Mouse (Mus musculus) heart, postnatal 36 days (tissue): Measurements from ENCODE around the gene Zfp526. TPM values are rescaled to one million over a fixed set of nuclear protein-coding genes. Genes with fewer than 3 reads are reported as not detected.
A peak's percentile ranks its signal among the peaks of the same experiment; 100 is the strongest.

ENCODE experiments used
- DNase-seq, 2 experiments: peaks; one replicate each; pipeline ENCODE4 v3.0.0; 2021 to 2022
- intact Hi-C: fragments of 180-260 bp; cut with DNase I; formaldehyde crosslinking; loops from one replicate; pipeline ENCODE4 v1.15.1; 2025
- total RNA-seq, 2 experiments: library from RNA; stranded (reverse); gene quantifications; 2 replicates each; pipeline ENCODE4 v1.2.3; 2021

Zfp526 gene
- total RNA-seq, 2 experiments from 2014 or later = 8.9 to 10.0 TPM

DNA sequence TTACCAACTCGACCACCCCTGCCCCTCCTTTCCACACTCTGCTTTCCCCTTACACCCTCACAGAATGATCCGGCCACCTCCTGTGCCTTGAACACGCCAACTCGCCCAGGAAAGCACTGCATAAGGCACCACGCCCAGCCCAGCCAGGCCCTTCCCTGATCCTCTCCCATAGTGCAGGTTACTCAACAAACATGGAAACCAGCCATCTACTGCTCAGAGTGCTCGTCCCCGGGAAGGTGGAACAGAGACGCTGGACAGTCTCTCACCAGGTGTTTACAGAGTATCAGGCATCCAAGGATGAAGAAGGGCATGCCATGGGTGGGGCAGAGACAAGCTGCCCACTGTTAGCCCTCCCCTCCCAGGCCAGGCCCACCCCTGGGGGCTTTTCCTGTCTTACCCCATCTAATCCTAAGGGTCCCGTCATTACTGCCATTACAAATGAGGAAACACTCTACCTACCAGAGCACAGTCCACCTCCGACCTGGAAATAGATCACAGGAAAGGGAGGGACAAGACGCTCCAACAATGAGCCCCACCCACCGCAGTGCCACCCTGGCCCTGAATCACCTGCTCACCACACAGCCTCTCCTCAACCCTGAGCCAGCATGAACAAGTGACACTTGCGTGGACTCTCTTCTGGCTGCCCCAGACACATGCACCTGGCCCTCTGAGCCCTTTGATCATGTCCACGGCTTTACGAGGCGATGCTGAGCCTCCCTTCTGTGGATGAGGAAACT lies 15.0 kb upstream of the Zfp526 start:
- DNase-seq = peak in 1 of 2 experiments; percentile 33
- intact Hi-C loops = no loop called here

DNA sequence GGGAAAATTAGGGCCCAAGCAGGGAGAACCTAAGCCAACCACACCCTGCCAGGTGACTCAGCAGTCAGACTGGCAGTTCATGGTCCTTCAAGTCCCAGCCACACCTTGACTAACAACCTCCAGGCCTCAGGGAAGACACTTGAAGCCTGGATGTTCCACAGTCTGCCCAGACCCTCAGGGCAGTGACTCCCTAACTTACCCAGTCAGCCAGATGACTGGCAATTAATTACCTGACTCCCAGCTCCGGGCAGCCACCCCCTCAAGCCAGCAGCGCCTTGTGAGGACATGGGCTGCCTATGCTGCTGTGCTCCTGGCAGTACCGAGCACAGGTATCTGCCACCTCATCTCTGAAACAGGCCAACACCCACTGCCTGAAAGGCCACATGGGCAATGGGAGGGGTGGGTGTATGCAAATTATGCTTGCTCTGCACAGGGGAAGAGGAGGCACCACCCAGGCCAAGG lies 12.0 kb upstream of the Zfp526 start:
- intact Hi-C loops = no loop called here
- DNase-seq = no peak

DNA sequence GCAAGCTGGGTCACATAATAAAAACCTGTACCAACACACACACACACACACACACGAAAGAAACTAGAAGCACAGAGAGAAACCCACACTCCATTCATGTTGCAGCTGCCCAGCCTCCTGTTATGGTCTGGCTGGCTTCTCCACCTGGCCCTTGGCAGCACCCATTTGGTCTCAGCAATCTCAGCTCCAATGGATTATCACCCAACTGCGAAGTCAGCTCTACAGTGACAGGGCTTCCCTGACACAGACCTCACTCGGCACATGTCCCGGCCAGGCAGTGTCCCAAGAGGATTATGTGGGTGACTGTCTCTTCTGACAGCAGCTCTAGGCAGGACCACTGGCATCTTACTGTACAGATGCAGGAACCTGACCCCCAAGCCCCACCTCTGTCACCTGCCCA lies 10.7 kb upstream of the Zfp526 start:
- intact Hi-C loops = no loop called here
- no peak for DNase-seq

DNA sequence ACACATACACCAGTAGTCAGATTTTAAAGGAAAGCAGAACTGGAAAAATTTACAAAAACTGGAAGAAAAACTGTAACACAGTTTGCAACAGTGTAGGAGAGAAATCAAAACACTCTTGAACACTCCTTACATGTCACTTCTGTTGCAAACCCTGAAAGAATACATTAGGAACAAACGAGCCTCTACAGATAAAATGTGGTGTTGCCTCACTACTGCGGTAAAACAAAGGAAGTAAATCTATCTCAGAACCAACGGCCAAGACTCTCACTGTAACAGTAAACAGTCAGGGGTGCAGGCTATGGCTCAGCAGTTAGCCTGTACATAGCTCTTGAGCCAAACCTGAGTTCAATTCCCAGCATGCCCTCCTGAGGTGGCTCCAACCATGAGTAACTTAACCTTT lies 8.1 kb upstream of the Zfp526 start:
- intact Hi-C loops = no loop called here
- DNase-seq = no peak

DNA sequence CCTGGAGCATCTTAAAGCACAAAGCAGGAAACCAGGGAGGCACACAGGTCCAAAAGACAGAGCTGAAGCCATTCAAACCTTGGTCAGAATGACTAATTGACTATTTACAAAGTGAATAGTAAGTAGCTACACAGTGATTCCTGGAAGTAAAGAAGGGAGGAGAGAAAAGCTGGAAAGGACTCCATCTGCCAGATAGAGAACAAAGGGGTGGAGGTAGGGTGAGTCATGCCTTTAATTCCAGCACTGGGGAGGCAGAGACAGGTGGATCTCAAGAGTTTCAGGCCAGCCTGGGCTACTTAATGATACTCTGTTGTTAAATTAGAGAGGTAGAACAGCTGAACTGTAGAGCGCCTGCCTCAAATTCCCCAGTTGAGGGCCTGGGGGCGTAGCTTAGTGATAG lies 7.1 kb upstream of the Zfp526 start:
- intact Hi-C loops = no loop called here

DNA sequence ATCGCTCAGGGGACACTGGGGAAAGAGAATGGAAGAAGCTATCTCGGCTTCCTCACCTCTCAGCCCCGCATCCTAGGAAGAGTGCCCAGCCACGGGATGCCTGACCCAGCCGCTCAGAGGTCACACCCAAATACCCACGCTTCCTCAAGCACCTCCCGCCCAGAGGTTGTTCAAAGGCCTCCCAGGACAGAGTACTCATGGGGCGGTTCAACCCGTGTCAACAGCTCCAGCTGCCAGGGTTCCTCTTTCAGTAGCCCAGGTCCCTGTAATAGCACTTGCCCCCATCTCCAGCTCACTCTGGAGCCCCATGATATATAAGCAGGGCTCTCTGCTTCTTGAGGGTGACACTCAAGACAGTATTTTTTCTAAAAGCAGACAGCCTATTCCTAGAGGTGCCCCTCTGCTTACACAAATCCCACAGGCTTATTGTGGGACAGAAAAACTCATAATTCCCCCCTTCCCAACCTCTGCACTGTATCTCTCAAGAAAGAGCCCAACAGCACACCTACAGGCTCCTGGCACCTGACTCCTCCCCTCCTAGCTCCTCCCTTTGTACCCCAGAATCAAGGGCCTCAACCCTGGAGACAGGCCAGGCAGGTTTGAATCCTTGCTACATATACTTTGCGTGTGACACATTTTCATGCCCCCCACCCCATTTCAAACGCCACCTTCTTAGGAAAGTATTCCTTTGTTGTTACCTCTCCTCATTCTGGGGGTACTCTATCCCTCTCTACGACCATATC lies 3.4 kb upstream of the Zfp526 start:
- DNase-seq = no peak
- intact Hi-C loops = no loop called here

More for the DNA sequence above, 7.1 kb upstream of the Zfp526 start:
- DNase-seq = no peak

DNA sequence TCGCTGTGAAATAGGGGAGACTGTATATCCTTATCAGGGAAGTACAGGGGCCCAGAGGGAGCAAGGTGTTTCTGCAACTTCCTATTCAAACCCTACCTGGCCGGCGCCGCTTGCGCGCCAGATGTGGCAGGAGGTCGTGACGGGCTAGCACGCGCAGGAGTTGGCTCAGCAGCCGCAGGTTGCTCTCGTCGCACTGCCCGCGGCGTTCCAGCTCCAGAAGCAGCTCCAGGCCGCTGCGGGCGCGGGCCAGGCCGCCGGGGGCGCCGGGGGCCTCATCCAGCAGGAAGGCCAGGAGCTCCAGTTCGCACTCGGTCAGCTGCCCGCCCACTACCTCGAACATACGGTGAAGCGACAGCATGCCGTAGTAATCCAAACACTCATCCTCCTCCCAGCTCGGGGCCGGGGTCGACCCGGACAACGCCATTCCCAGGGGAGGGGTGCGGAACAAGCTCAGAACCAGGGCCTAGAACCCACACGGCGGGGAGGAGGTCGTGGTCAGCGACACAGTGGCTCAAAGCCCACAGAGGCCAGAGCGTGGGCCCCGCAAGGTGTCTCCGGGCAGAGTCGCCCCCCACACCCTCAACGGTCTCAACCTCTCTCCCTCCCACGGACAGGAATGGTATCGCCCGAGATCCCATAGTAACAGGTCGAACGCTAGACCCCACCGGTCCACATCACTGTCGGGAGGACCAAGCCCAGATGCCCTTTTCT lies 2.4 kb upstream of the Zfp526 start:
- intact Hi-C loops = no loop called here
- peak in 1 of 2 experiments; percentile 55 for DNase-seq

DNA sequence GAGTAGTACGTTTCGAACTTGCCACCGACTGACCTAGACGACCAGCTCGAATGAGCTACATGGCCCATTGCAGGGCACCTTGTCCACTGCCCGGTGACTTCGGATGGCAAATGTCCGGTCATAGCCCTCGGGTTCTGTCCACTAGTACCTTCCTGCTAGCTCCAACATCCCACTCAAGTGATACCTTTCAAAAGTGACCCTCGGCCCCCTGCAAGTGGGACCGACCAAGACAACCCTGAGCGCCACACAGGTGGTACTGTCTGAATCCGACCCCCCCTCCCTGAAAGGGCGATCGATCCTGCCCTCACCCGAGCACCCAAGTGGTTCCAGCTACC lies 1.8 kb upstream of the Zfp526 start:
- intact Hi-C loops = no loop called here
- no peak for DNase-seq

DNA sequence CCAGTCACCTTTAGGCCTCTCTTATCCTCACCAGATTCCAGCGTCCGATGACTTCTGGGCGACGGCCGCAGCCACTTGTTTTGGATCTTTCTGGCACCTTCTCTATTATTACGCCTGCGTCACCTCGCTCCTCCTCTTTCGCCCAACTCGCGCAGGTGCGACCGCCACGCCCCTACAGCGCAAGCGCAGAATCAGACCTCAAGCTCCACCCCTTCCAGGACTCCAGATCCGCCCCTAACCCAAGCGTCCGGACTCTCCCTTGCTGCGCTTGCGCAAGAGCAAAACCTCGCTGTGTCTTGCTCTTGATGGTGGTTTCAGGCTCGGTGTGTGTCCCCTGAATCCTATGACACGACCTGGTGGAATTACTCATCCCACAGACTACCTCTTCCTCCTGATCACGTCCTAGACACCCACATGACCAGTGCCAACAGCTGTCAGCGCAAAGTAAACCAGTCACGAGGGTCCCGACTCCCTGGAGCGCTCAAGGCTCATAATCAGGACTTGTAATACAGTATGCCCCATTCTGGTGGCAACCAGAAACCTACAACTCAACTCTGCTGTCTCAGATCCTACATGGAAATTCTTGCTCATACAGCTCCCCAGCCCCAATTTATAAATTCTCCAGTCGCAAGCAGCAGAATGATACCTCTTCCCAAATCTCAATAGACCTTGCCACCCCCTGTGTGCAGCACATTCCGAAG lies 1.3 kb upstream of the Zfp526 start:
- DNase-seq = peak; percentile 95
- intact Hi-C loops = no loop called here

DNA sequence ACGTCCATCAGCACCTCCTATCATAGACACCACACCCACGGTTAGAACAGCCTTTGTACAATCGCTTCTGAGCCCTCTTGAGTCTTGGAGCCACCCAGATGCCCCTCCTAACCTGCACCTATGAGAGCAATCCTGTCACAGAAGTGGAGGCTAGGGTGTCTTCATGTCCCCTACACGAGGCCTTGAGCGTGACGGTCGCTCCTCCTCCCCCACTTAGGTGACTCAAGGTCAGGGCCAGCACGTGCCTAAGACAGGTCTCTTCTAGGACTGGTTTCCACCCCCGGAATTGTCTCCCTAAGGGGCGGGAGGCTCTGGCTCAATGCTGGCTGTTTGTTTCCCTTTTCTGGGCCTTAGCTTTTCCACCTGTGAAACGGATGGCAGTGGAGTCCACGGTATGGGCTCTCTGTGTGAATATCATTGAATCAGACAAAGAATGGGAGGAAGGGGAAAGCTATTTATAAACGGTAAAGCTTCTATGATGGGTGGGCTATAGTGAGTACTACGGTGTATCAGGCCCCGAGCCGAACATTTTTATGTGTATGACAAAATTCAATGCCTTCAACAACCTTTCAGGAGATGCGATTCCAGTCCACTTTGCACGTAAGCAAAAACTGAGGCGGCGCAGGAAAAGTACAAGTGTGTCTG lies 646 bp upstream of the Zfp526 start, which contains the start of gene Dedd2:
Gene Dedd2, minus strand, starts transcription at position 159 of the 645 bp plus-strand sequence.
- intact Hi-C loops = no loop called here

DNA sequence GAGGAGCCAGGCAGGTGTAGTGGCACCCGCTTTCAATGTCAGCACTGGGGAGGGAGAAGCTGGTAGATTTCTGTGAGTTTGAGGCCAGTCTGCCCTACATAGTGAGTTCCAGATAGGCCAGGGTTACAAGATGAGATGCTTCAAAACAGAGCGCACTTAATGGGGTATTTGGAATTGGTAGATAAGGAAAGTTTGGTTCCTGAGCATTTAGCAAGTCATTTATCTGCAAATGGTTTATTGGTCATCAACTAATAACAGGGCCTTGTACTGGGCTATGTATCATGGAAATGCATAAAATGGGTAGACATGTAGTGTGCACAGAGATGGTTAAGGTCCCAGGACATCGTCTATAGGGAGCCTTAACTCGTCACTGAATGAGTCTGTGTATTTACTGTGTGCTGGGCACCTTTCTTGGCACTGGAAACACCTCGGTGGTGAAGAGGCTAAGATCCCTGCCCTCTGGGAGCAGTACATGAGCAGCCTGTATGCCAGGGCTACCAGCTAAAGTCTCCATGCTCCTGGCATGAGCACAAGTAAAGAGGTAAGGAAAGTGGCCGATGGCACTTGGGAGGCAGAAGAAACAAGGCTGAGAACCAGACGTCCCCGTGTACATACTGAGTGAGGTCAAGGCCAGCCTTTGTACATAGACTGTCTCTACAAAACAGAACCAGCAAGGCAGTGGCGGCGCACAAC lies 1.2 kb downstream of the Zfp526 start:
- intact Hi-C loops = loop anchor here (2.0 kb wide), 1 partner anchor 14 kb away; the partner anchor contains the start of gene Gsk3a
- no peak for DNase-seq

More for the DNA sequence above, 646 bp upstream of the Zfp526 start, which contains the start of gene Dedd2:
- peak; percentile 47 to 48 for DNase-seq

DNA sequence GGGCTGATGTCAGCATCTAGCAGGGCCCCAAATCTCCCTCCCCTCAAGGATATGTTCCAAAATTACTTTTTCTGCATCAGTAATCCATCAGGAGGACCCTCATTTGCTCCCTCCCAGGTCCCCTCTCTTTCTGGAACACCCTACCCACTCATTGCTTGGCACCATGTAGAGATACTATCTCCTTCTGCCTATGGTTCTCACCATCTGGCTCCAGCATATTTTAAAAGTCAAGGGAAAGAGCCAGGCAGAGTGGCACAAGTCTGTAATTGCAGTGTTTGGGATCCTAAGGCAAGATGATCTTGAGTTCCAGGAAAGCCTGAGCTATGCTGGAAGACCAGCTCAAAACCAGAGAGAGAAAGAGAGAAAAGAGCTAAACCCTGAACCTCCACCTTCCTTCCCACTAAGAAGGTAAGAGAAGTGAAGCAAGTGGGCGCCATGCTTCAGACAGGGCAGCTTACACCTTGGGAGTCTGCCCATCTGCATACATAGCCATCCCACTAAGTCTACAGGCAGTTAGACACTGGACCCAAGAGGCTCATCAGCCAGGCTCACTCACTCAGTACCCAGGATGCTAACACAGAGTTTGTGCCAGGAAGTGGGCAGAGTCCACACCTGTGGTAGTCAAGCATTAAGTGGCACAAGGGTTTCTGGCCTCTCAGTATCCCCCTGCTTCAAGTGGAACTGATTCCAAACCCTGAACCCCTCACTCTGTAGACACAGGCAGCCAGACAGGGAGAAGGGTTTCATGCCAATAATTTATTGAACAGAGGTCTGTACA lies 6.5 kb downstream of the Zfp526 start:
- intact Hi-C loops = no loop called here
- no peak for DNase-seq

DNA sequence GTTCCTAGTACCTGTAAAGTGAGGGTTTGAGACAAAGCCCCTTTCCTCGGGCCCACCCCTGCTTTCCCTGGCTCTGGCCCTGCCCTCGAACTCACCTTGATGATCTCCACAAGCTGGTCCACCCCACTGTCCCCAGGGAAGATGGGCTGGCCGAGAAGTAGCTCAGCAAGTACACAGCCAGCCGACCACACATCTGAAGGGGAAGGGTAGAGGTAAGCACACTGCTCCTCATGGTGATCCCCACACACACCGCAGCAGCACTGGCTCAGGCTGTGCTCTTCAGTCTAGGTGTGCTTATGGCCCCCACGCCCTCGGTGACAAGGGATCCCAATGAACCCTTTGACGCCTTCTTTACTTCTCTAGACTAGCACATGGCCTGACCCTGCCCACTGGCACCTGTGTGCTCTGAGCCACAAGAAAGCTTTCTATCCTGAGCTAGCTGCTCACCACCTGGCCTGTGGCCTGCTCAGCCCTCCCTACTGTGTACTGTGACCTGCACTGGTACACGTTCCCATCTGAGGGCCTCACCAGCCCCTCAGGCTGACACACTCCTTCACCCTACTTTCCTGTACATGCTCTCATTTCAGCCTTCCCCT lies 9.6 kb downstream of the Zfp526 start:
- intact Hi-C loops = loop anchor here (10.0 kb wide), 1 partner anchor 346 kb away; the partner anchor contains the start of gene Rps19
- DNase-seq = no peak

DNA sequence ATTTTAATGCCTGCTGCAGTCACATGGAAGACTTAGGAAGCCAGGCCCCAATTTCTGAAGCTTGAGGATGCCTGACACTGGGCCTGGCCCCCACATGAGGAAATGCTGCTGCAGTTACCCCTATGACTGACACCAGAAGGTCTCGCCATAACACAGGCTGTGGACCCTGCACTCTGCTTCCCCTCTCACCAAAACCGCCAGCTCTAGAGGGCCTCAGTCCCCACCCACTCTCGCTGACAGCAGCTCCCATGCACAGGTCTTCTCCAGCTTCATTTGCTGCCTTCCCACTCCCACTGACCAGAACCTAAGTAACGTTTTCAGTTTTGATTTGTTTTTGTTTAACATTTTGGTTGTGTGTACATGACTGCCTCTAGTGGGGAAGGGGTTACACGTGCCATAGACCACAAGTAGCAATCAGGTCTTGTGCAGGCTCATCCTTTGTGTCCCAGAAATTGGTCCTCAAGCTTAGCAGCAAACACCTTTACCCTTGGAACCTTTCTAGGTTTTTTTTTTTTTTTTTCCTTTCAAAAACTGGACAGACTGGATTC lies 10.9 kb downstream of the Zfp526 start:
- intact Hi-C loops = loop anchor here (10.0 kb wide), 1 partner anchor 347 kb away; the partner anchor contains the start of gene Rps19
- DNase-seq = no peak

DNA sequence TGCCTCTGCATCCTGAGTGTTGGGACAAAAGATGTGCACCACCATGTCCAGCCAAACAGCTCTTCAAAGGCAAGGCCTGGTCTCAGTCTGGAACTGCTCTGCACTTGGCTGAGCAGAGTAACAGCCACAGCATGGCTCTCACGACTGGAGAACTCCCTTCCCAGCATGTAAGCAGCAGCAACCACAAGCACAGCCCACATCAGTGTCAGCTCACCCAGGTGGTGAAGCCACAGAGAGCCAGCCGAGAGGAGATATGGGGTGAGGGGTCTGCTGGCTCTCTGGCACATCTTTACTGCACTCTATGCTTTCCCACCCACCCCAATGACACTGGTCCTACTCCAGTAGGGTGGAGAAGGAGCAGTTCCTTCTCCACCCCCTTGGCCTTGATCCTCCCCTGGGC lies 11.8 kb downstream of the Zfp526 start:
- intact Hi-C loops = loop anchor here (10.0 kb wide), 1 partner anchor 348 kb away; the partner anchor contains the start of gene Rps19
- no peak for DNase-seq

DNA sequence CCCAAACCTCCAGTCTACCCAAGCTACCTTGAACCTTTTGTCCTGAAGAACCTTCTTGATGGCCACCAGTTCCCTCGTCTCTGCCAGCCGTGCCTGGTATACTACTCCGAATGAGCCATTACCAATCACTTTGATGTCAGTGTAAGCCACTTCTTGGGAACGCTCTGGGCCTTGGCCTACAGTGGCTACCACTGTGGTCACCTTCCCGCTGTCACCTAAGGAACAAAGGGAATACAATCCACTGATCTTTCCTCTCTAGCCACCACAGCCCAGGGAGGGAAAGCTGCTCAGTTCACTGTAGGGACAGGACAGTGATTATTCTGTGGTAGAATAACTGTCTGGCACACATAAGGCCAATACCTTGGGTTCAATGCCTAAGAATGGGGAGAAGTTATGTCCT lies 14.3 kb downstream of the Zfp526 start:
- intact Hi-C loops = loop anchor here (10.0 kb wide), 1 partner anchor 351 kb away; the partner anchor contains the start of gene Rps19
- DNase-seq = no peak

DNA sequence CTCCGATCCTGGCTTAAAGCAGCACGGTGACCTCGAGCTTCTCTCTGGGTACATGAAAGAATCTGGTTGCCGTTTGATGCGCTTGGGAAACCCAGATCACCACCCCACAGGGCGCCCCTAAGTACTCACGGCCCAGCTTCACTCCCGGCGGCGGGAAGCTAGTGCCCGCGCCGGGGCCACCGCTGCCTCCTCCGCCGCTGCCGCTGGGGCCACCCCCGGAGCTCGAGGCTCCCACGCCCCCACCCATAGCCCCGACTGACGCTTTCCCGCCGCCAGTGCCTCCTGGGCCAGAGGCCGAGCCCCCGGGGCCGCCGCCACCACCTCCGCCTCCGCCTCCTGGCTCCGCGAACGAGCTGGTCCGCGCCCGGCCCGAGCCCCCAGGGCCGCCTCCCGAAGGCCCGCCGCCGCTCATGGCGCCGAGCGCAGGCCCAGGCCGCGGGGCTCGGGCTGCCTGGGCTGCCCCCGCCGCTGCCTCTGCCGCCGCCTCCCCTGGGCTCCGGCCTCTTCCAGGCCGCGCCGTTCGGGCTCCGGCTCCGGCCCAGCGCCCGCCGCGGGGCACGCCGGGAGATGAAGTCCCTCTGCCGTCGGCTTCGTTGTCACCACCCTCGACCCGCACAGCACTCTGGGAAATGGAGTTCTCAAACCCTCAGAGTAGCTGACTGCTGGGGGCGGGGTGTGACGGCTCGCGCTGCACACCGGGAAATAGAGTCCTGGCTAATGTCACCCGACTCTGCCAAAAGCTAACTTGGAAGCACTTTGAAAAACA lies 16.2 kb downstream of the Zfp526 start, which contains the start of gene Gsk3a:
Gene Gsk3a, minus strand, starts transcription at position 603 of the 766 bp plus-strand sequence.
- DNase-seq = peak in 1 of 2 experiments; percentile 96
- intact Hi-C loops = loop anchor here (2.0 to 10.0 kb wide), 2 partner anchors 15 to 353 kb away; partner anchors contain the start of gene Rps19
